Mouse (Mus musculus) embryonic fibroblast, embryonic 13.5 days (primary cell): ENCODE results near the gene Bfsp2. TPM values are rescaled to one million over a fixed set of nuclear protein-coding genes. Genes with fewer than 3 reads are reported as not detected.

Experiments
- H3K27ac ChIP-seq: 2 replicates; pipeline ENCODE4 v1.5.1; 2012; ENCODE audit warnings: low read length, control low read depth, inconsistent platforms; ENCODE audit not compliant: insufficient read depth
- H3K4me1 ChIP-seq: 2 replicates; pipeline ENCODE4 v1.6.1; 2011; ENCODE audit warnings: low read length; ENCODE audit not compliant: control insufficient read depth, insufficient read depth
- H3K4me3 ChIP-seq: 2 replicates; pipeline ENCODE4 v1.5.1; 2011; ENCODE audit warnings: mild to moderate bottlenecking, control low read depth, low read length; ENCODE audit not compliant: insufficient read depth
- CTCF ChIP-seq: IDR thresholded peaks from 2 replicates; pipeline ENCODE4 v1.5.1; 2011; ENCODE audit warnings: mild to moderate bottlenecking, control low read depth, low read length, moderate library complexity, borderline replicate concordance; ENCODE audit not compliant: insufficient read depth
- POLR2A ChIP-seq: IDR thresholded peaks from 2 replicates; pipeline ENCODE4 v1.6.1; 2011; ENCODE audit warnings: low read depth, mild to moderate bottlenecking, control low read depth, low read length, moderate library complexity
- polyA plus RNA-seq: library from polyadenylated mRNA; stranded (reverse); fragments of >200 nt; gene quantifications from 2 replicates; pipeline ENCODE4 v1.2.4, GENCODE M21; 2011; ENCODE audit warnings: low read depth; ENCODE audit not compliant: missing spikeins, insufficient read length

The Bfsp2 gene
- polyA plus RNA-seq: not detected in 2 replicates

DNA sequence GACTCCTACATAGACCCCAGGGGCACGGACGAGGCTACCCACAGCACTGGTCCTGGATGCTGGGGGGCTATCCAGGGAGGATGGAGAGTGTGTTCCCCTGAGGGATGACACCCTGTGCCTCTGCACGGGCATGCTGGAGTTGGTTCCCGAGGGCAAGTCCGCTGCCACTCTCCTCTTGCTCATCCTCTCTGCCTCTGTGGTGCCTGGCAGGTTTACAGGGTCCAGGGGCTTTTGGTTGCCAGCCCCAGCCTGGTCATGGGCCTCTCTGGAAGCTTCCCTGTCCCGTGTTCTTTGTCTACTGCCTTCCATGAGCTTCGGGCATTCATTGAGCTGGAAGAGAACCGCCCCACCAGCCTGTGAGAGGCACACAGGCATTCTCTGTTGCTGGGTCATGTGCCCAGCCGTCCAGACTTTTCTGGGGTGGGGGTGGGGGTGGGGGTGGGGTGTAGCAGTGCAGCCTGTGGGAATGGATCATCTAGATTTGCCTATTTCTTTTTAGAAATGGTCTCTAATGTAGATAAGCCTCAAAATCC, at the start of gene Bfsp2:
Gene Bfsp2 (minus strand): TSS at position 377 of the 533 bp plus-strand sequence.
- TF ChIP-seq POLR2A (no peak), CTCF (no peak)
- H3K4me3 ChIP-seq: no peak within 1 kb of the TSS
- H3K27ac ChIP-seq: no peak within 1 kb of the TSS
- no peaks in the 10 kb centered on the region; the same call in 1 of the 2 replicates for H3K4me1 ChIP-seq

DNA sequence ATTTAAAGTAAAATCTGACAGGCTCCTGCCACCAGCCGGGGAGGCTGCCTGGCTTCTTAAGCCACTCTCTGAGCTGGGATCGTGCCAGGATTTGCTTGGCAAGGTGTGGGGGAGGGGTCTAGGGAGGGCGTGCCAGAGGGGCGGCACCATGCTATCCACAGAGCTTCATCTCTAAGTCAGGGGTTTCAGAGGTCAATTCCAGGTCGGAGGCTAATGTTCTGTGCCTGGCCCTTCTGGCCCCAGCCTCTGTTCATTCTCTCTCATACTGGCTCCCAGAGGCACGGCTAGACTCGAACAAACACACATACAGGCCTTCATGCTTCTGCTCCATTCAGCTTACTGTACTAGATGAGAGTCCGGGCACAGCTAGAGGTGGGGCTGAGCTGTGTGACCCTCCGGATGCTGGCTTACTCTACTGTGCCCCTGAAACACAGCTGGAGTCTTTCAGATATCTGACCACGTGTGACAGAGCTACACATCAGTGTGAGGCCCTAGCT, 44.9 kb upstream of the Bfsp2 start:
- no peak overlapping the region for H3K4me3 ChIP-seq
- no peaks in the 10 kb centered on the region for H3K4me1 ChIP-seq
- no peak overlapping the region for H3K27ac ChIP-seq
- TF ChIP-seq CTCF (no peak), POLR2A (no peak)

GRCm38 (mm10) chr9:103524600-103524999, 44.4 kb upstream of the Bfsp2 start:
- no peaks in the 10 kb centered on the region for H3K4me1 ChIP-seq
- TF ChIP-seq CTCF (no peak), POLR2A (no peak)
- no peak overlapping the region for H3K27ac ChIP-seq
- no peak overlapping the region for H3K4me3 ChIP-seq

- H3K4me3 ChIP-seq: no peak overlapping the region
- TF ChIP-seq POLR2A (no peak), CTCF (no peak)
- H3K4me1 ChIP-seq: no peaks in the 10 kb centered on the region
- H3K27ac ChIP-seq: no peak overlapping the region
These were observed 43.7 kb upstream of the Bfsp2 start for GRCm38 (mm10) chr9:103523742-103524403.

DNA sequence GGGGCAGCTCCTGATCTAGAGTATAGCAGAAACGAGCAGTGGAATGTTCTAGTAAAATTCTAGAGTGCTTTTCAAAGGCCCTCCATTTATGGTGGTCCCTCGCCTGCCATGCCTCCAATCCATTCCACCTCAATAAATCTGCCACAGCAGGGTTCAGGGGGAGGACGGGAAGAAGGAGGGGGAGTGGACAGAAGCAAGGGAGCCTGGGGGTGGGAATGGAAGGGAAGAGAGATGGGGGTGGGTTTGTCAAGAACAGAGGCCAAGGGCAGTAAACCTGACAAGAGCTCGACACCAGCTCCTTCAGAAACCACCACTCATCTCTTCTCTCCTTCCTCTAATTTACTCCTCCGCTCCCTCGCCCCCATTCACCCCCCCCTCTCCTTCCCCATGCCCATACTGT, 42.8 kb upstream of the Bfsp2 start:
- no peak overlapping the region for H3K27ac ChIP-seq
- H3K4me1 ChIP-seq: no peaks in the 10 kb centered on the region
- no peak overlapping the region for H3K4me3 ChIP-seq
- no peak for TF ChIP-seq CTCF
- TF ChIP-seq POLR2A: no peak

GRCm38 (mm10) chr9:103513884-103514283, 33.7 kb upstream of the Bfsp2 start:
- no peak overlapping the region for H3K4me3 ChIP-seq
- no peak for TF ChIP-seq POLR2A
- no peak for TF ChIP-seq CTCF
- no peaks in the 10 kb centered on the region for H3K4me1 ChIP-seq
- H3K27ac ChIP-seq: no peak overlapping the region

DNA sequence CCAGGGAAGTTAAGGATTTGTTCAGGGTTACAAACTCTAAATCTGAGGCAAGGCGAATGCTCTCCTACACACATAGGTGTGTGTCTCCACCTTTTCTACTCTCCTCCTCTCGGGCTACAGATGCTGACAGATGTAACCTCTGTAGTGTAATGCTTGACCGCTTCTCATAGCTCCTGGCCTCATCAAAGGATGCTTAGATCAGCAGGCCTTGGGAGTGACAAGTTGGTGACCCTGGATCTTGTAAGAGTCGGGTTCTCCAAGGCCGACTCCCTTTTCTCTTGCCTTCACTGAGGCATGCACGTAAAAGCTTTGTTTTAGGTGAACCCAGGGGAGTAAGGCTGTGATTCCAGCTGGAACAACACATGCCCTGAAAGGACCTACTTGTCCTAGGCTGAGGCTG, 32.0 kb upstream of the Bfsp2 start:
- Histone ChIP-seq H3K4me1 (no peaks in the 10 kb centered on the region), H3K27ac (no peak overlapping the region), H3K4me3 (no peak overlapping the region)
- TF ChIP-seq CTCF: no peak
- TF ChIP-seq POLR2A: no peak

DNA sequence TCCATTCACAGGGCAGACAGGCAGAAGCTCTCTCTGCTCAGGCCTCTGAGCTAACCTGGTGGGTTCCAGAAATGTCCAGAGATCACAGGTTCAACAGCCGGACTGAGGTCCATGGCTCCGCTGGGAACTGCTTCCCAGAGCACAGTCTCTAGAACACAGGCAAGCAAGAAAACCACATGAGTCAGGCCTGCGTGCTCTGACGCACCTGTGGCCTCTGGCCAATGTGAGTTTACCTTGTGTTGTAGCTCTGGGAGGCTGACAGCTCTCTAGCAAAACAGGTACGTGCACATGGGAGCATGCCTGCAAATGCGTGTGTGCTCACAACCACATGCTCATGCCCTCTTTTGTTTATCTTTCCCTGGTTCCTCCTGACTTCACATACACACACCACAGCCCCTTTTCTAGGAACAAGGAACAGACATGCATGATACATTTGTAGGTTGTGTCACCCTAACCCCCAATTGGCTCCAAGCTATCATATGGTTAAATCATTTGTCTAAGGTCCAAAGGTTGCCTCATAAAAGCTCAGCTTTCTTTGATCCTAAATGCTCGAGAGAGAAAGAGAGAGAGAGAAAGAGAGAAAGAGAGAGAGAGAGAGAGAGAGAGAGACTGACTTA, 26.9 kb upstream of the Bfsp2 start:
- TF ChIP-seq POLR2A (no peak), CTCF (no peak)
- no peaks in the 10 kb centered on the region; the same call in 1 of the 2 replicates for H3K4me1 ChIP-seq
- no peak overlapping the region for H3K4me3 ChIP-seq
- H3K27ac ChIP-seq: no peak overlapping the region

GRCm38 (mm10) chr9:103505067-103505466, 24.8 kb upstream of the Bfsp2 start:
- Histone ChIP-seq H3K4me3 (no peak overlapping the region), H3K4me1 (no peaks in the 10 kb centered on the region; the same call in 1 of the 2 replicates), H3K27ac (no peak overlapping the region)
- TF ChIP-seq POLR2A (no peak), CTCF (no peak)

GRCm38 (mm10) chr9:103504646-103505045, 24.4 kb upstream of the Bfsp2 start:
- Histone ChIP-seq H3K4me1 (no peaks in the 10 kb centered on the region; the same call in 1 of the 2 replicates), H3K27ac (no peak overlapping the region), H3K4me3 (no peak overlapping the region)
- TF ChIP-seq POLR2A: no peak
- no peak for TF ChIP-seq CTCF
